Mouse (Mus musculus) CH12.LX (cell line): ENCODE results near the gene Sat1.

Experiments
- CHD1 ChIP-seq: IDR thresholded peaks from 2 replicates; pipeline ENCODE4 v1.6.1; 2012; ENCODE audit warnings: low read depth, low read length, improper control_type of control experiment, inconsistent platforms
- CTCF ChIP-seq, 2 experiments: IDR thresholded peaks in 1 of 2; conservative IDR thresholded peaks in 1 of 2; 2 replicates each; pipeline ENCODE4 v1.5.1; 2011 to 2012; ENCODE audit warnings: low read depth in 2 of 2, low read length in 2 of 2, improper control_type of control experiment in 1 of 2, inconsistent platforms in 1 of 2, mild to moderate bottlenecking in 1 of 2, moderate library complexity in 1 of 2
- GABPA ChIP-seq: IDR thresholded peaks from 2 replicates; pipeline ENCODE4 v1.6.1; 2012; ENCODE audit warnings: low read depth, low read length, improper control_type of control experiment, inconsistent platforms; ENCODE audit not compliant: insufficient replicate concordance
- JUND ChIP-seq: conservative IDR thresholded peaks from 2 replicates; pipeline ENCODE4 v1.6.1; 2011; ENCODE audit warnings: low read depth, low read length, improper control_type of control experiment
- MAX ChIP-seq: IDR thresholded peaks from 2 replicates; pipeline ENCODE4 v1.6.1; 2011; ENCODE audit warnings: low read length, improper control_type of control experiment
- POLR2A ChIP-seq: IDR thresholded peaks from 2 replicates; pipeline ENCODE4 v1.6.1; 2011; ENCODE audit warnings: low read depth, mild to moderate bottlenecking, improper control_type of control experiment, low read length
- POLR2AphosphoS2 ChIP-seq: IDR thresholded peaks from 2 replicates; pipeline ENCODE4 v1.6.1; 2011; ENCODE audit warnings: low read depth, low read length, improper control_type of control experiment
- USF1 ChIP-seq: IDR thresholded peaks from 2 replicates; pipeline ENCODE4 v1.6.1; 2014; ENCODE audit warnings: low read depth, mild to moderate bottlenecking, inconsistent platforms, low read length, improper control_type of control experiment

GRCm38 (mm10) chrX:155216271-155216670 lies at the start of gene Sat1:
- TF ChIP-seq POLR2A (peak; percentile 87), CTCF (conservative IDR thresholded peaks at IDR 0.05 in 1 of 2, IDR thresholded peaks at IDR 0.05 in 1 of 2; ENCODE audit: low read depth in 2 of 2, low read length in 2 of 2) (peak in 1 of 2 experiments; percentile 72; a peak in 2 of 4 replicates), MAX (peak; percentile 29; the same call in 1 of the 2 replicates), CHD1 (no peak), USF1 (no peak), GABPA (no peak), JUND (no peak), POLR2AphosphoS2 (no peak)
